Mouse (Mus musculus) MEL (cell line): Measurements from ENCODE around the gene Prss28.

Experiments used
- CTCF ChIP-seq, 3 experiments: IDR thresholded peaks in 2 of 3; conservative IDR thresholded peaks in 1 of 3; 2 replicates each; pipeline ENCODE4 v1.5.1; 2011 to 2012; ENCODE audit warnings: low read length in 3 of 3, low read depth in 2 of 3, mild to moderate bottlenecking in 2 of 3, improper control_type of control experiment in 1 of 3, inconsistent platforms in 1 of 3, mixed read lengths in 1 of 3, moderate library complexity in 1 of 3; ENCODE audit not compliant: control insufficient read depth in 1 of 3, insufficient read depth in 1 of 3, poor library complexity in 1 of 3, severe bottlenecking in 1 of 3
- MXI1 ChIP-seq: IDR thresholded peaks from 2 replicates; pipeline ENCODE4 v1.6.1; 2011; ENCODE audit warnings: mild to moderate bottlenecking, low read depth, low read length, improper control_type of control experiment
- POLR2AphosphoS2 ChIP-seq: IDR thresholded peaks from 2 replicates; pipeline ENCODE4 v1.6.1; 2011; ENCODE audit warnings: low read length, improper control_type of control experiment
- TCF12 ChIP-seq: IDR thresholded peaks from 2 replicates; pipeline ENCODE4 v1.6.1; 2014; ENCODE audit warnings: low read depth, mild to moderate bottlenecking, inconsistent platforms, low read length, improper control_type of control experiment, moderate library complexity
- USF1 ChIP-seq: IDR thresholded peaks from 2 replicates; pipeline ENCODE4 v1.6.1; 2014; ENCODE audit warnings: low read depth, mild to moderate bottlenecking, inconsistent platforms, low read length, improper control_type of control experiment, moderate library complexity

DNA sequence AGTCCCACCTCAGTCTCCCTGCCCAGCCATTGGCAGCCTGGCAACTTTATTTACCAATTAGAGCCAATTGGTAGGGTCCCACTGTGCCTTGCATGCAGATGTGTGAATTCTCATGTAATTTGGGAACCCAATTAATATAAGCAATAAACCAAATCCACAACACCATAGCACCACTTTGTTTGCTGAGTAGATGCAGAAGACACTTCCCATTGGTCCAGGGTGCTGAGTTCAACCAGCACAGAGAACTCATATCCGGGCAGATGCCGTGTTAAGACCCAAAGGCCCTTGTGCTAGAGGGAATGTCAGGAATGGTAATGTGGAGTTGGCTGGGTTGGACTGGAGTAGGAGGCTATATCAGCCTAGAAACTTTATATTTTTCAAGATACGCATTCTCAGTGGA, 32.6 kb upstream of the Prss28 start:
- TF ChIP-seq TCF12 (no peak), CTCF (IDR thresholded peaks at IDR 0.05 in 2 of 3, conservative IDR thresholded peaks at IDR 0.05 in 1 of 3; ENCODE audit: control insufficient read depth in 1 of 3, insufficient read depth in 1 of 3, low read depth in 2 of 3, low read length in 3 of 3, poor library complexity in 1 of 3, severe bottlenecking in 1 of 3) (no peak), MXI1 (no peak), USF1 (no peak), POLR2AphosphoS2 (no peak)
